Mouse (Mus musculus) olfactory bulb, adult 2 months (tissue): ENCODE measurements at regions not wholly inside any gene's neighbourhood (a gene's known extent, or its start where the extent isn't known, plus 50 kb on each side); places are given as distances from the start of the nearest gene placed in this dataset.

Source experiments
- CTCF ChIP-seq: fragments of 200-500 bp; IDR thresholded peaks from 2 replicates; pipeline ENCODE4 v1.5.1; 2012; ENCODE audit warnings: low read depth, mild to moderate bottlenecking, low read length, moderate library complexity; ENCODE audit not compliant: insufficient read depth
- POLR2A ChIP-seq: fragments of 200-500 bp; IDR thresholded peaks from 2 replicates; pipeline ENCODE4 v1.6.1; 2012; ENCODE audit warnings: mild to moderate bottlenecking, low read depth, low read length, moderate library complexity; ENCODE audit not compliant: insufficient read depth

GRCm38 (mm10) chr4:56664921-56665320, 74.9 kb upstream of the Gm26657 start:
- TF ChIP-seq CTCF (no peak), POLR2A (no peak)
